Mouse (Mus musculus): ENCODE measurements around the gene Rcor1. TPM values are rescaled to one million over a fixed set of nuclear protein-coding genes. Genes with fewer than 3 reads are reported as not detected.

Gene Rcor1
- polyA plus RNA-seq, 1 experiment = 11.3 TPM

DNA sequence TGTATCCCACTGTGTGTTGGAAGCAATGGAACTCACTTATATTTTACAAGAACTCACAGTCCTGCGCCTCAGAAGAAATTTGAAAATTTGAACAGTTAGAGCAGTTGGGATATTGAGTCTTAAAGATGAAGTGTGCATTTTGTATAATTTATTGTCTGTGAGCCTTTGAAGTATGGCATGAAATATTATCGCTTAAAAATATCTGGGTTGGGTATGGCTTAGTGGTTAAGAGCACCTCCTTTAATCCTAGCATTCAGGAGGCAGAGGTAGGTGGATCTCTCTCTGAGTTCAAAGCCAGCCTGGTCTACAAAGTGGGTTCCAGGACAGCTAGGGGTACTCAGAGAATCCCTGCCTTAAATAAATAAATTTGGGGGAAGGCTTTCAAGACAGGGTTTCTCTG is 20.1 kb upstream of the Rcor1 start:
- H3K27ac ChIP-seq (ENCODE audit: insufficient read depth, low read length) = no peak overlapping the region
- H3K4me3 ChIP-seq (ENCODE audit: insufficient read depth, low read length) = no peak overlapping the region
- no peak for TF ChIP-seq POLR2A (IDR thresholded peaks at IDR 0.05; ENCODE audit: extremely low read depth, insufficient read depth, low read length)
- no peak for TF ChIP-seq CTCF (IDR thresholded peaks at IDR 0.05; ENCODE audit: extremely low read depth, insufficient read depth, low read length)

DNA sequence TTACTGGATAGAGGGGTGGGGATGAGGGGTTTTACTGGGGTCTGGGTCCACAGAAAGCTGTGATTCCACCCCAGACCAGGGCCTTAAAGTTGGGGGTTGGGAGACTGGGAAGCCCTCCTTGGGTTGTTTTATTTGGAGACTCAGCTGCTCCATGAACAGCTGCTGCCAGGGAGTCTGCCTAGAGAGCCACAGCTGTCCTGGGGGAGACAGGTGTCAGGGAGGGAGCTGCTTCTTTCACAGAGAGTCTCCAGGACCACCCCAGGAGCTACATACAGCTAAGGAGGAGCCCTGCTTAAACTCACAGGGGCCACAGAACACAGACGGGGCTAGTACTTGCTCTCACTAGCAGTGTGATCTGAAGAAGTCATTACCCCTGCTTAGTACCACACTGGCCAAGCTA is 18.0 kb upstream of the Rcor1 start:
- TF ChIP-seq POLR2A (IDR thresholded peaks at IDR 0.05; ENCODE audit: extremely low read depth, insufficient read depth, low read length) (no peak), CTCF (IDR thresholded peaks at IDR 0.05; ENCODE audit: extremely low read depth, insufficient read depth, low read length) (no peak)
- Histone ChIP-seq H3K4me3 (ENCODE audit: insufficient read depth, low read length) (no peak overlapping the region), H3K4me1 (ENCODE audit: control insufficient read depth, insufficient read depth, low read length) (no peaks in the 10 kb centered on the region), H3K27ac (ENCODE audit: insufficient read depth, low read length) (no peak overlapping the region)

More for the DNA sequence above, 20.1 kb upstream of the Rcor1 start:
- H3K4me1 ChIP-seq (ENCODE audit: control insufficient read depth, insufficient read depth, low read length) = no peaks in the 10 kb centered on the region

DNA sequence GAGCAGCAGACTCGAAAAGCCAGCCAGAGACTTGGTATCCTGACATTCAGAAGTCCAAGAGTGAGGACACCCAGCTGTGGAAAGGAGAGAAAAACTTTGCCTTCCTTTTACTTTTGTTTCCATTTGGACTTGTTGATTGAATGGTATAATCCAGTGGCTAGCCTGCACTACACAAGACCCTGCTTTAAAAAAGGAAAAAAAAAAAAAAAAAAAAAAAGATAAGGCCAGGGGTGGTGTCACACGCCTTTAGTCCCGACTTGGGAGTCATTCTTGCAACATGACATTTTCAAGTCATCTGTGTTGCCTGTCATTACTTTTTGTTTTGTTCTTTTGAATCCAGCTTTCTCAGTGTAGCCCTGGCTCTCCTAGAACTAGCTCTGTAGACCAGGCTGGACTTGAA is 17.6 kb upstream of the Rcor1 start:
- no peak overlapping the region for H3K27ac ChIP-seq (ENCODE audit: insufficient read depth, low read length)
- no peak overlapping the region for H3K4me3 ChIP-seq (ENCODE audit: insufficient read depth, low read length)
- TF ChIP-seq POLR2A (IDR thresholded peaks at IDR 0.05; ENCODE audit: extremely low read depth, insufficient read depth, low read length) (no peak), CTCF (IDR thresholded peaks at IDR 0.05; ENCODE audit: extremely low read depth, insufficient read depth, low read length) (no peak)
- no peaks in the 10 kb centered on the region for H3K4me1 ChIP-seq (ENCODE audit: control insufficient read depth, insufficient read depth, low read length)

DNA sequence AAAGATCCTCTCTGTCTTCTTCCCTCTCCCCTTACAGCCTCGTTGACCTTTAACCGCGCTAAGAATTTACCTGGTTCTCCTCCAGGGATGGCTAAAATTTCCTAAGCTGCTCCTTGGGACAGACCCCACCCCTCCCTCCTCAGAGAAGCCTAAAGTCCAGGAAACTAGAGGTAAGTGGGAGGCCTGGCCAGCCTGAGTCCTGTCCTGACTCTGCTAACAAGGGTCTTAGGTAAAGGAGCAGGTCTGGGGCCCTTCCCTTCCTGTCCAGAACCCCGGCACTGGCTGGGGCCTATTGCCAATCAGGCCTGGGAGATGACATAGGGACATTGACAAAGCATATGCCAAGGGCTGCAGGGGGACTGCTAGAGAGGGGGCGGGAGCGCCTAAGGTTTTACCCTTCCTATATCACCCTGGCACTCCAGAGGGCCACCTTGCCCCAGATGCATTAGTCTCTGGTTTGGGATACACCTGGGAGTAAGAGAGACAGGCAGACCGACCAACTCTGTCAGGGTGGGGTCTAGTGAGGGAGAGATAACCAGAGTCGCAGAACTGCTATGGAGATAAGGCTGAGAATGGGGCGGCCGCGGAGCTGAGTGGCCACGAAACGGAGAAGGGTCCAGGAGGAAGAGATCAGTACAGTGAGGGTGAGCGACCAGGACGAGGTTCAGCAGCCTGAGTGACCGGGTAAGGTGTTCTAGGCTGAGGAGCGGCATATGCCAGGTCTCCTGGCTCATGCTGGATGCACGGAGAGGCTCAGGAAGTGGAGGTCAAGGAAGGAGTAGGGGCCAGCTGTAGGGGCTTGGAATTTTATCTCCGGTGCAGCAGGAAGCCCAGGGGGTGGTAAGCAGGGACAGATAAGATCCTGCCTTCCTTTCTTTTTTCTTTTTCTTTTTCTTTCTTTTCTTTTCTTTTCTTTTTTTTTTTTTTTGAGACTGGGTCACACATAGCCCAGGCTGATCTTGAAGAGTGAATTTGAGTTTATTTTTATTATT is 10.7 kb upstream of the Rcor1 start:
- H3K4me3 ChIP-seq (ENCODE audit: insufficient read depth, low read length) = no peak overlapping the region

DNA sequence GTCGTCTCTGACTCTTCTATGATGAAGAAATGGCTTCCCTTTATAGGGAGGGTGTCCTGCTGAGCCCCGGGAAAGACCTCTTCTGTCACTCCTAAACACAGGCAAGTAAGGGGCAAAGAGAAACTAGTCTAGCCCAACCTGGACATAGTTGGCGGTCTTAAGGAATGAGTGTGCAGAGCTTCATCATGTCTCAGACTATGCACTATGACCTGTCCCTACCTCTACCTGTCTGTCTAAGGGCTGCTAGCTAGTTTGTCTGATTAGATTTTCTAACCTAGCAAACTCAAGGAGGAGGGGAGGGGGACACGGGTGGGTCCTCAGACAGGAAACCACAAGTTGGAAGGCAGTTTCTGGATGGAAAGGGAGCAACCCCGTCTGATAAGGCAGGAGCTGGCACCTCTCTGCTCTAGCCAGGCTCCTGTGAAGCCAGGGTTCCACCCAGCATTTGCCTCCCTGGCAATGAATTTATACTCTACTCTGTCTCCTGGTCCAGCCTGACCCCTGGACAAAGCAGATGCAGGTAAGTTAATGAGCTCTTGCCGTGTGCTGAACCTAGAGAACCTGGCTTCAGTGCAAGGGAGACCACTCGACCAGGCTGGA is 9.8 kb upstream of the Rcor1 start:
- H3K27ac ChIP-seq (ENCODE audit: insufficient read depth, low read length) = no peak overlapping the region
- no peaks in the 10 kb centered on the region for H3K4me1 ChIP-seq (ENCODE audit: control insufficient read depth, insufficient read depth, low read length)
- TF ChIP-seq CTCF (IDR thresholded peaks at IDR 0.05; ENCODE audit: extremely low read depth, insufficient read depth, low read length) (no peak), POLR2A (IDR thresholded peaks at IDR 0.05; ENCODE audit: extremely low read depth, insufficient read depth, low read length) (no peak)
- H3K4me3 ChIP-seq (ENCODE audit: insufficient read depth, low read length) = no peak overlapping the region

More for the DNA sequence above, 10.7 kb upstream of the Rcor1 start:
- Histone ChIP-seq H3K27ac (ENCODE audit: insufficient read depth, low read length) (no peak overlapping the region), H3K4me1 (ENCODE audit: control insufficient read depth, insufficient read depth, low read length) (no peaks in the 10 kb centered on the region)
- TF ChIP-seq CTCF (IDR thresholded peaks at IDR 0.05; ENCODE audit: extremely low read depth, insufficient read depth, low read length) = no peak
- no peak for TF ChIP-seq POLR2A (IDR thresholded peaks at IDR 0.05; ENCODE audit: extremely low read depth, insufficient read depth, low read length)

DNA sequence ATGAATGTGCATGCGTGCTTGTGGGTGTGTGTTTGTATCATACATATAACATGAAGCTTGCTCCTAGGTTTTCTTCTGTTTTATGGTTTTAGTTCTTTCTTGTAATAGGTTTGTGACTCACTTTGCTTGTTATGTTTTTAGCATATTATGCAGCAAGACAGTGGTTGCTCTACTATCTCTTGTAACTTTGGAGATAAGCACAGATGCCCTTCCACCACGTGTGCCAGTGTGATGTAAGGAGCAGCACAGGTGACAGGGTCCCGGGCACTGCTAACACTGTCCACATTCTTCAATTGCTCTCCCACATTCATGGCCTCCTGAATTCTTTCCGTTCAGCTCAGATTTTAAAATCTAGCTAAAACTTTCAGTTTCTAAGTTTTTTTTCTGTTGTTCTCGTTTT is 6.3 kb upstream of the Rcor1 start:
- no peak overlapping the region for H3K4me3 ChIP-seq (ENCODE audit: insufficient read depth, low read length)
- H3K27ac ChIP-seq (ENCODE audit: insufficient read depth, low read length) = no peak overlapping the region
- TF ChIP-seq CTCF (IDR thresholded peaks at IDR 0.05; ENCODE audit: extremely low read depth, insufficient read depth, low read length) (no peak), POLR2A (IDR thresholded peaks at IDR 0.05; ENCODE audit: extremely low read depth, insufficient read depth, low read length) (no peak)
- H3K4me1 ChIP-seq (ENCODE audit: control insufficient read depth, insufficient read depth, low read length) = no peaks in the 10 kb centered on the region

DNA sequence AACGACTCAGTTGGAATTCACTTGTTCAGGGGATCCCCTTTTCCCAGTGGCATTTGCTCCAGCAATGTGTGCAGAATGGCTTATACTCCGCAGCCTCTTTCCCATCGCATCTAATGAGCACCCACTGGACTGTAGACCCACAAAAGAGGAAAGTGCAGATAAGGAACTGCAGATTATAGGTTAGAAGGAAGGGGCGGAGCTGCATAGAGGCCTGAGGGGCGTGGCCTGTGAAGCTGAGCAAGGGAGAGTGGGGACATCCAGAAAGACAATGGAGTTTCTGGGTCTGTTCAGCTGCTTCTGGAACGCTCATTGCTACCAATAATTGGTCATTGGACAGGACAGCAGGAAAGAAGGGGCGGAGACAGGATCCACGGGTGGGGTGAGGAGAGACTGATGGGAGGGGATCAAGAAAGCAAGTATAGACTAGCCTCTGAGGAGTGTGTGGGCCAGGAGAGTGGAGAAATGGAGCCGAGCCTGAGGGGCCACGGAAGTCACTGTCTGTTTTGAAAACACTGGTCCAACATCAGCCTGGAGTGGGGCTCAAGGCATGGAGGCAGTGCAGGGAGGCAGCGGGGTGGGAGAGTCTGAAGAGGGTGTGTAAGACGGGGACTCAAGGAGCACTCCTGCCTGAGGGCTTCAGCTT is 3.8 kb upstream of the Rcor1 start:
- Histone ChIP-seq H3K4me3 (ENCODE audit: insufficient read depth, low read length) (no peak overlapping the region), H3K27ac (ENCODE audit: insufficient read depth, low read length) (no peak overlapping the region), H3K4me1 (ENCODE audit: control insufficient read depth, insufficient read depth, low read length) (no peaks in the 10 kb centered on the region; the same call in 1 of the 2 replicates)
- no peak for TF ChIP-seq POLR2A (IDR thresholded peaks at IDR 0.05; ENCODE audit: extremely low read depth, insufficient read depth, low read length)
- no peak for TF ChIP-seq CTCF (IDR thresholded peaks at IDR 0.05; ENCODE audit: extremely low read depth, insufficient read depth, low read length)

DNA sequence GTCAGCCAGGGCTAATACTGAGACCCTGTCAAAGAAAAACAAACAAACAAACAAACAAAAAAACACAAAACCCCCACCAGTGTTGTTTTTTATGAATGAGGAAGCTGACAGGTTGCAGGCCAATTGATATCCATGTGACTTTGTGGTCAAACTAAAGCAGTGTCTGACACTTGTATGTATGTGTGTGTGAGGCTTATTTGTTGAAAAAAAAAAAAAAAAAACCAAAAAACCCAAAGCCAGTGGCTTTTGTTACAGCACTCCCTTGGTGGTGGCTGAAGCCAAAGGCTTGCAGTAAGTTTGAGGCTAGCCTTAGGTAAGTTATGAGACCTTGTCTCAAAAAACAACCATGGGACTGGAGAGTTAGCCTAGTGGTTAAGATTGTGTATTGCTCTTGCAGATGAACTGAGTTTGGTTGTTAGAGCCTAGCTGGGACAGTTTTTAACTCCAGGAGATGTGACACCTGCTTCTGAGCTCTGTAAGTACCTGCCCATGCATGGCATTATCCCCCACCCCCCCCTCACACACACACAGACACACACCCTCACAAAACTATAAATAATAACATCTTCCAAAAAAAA is 2.9 kb upstream of the Rcor1 start:
- H3K27ac ChIP-seq (ENCODE audit: insufficient read depth, low read length) = no peak overlapping the region
- H3K4me3 ChIP-seq (ENCODE audit: insufficient read depth, low read length) = no peak overlapping the region
- TF ChIP-seq POLR2A (IDR thresholded peaks at IDR 0.05; ENCODE audit: extremely low read depth, insufficient read depth, low read length) = no peak
- TF ChIP-seq CTCF (IDR thresholded peaks at IDR 0.05; ENCODE audit: extremely low read depth, insufficient read depth, low read length) = no peak
- H3K4me1 ChIP-seq (ENCODE audit: control insufficient read depth, insufficient read depth, low read length) = no peaks in the 10 kb centered on the region; the same call in 1 of the 2 replicates

Data from cortical plate, adult 2 months (tissue).